25 mouse cellular contexts compared by ENCODE assay signal in the genomic region with DNA sequence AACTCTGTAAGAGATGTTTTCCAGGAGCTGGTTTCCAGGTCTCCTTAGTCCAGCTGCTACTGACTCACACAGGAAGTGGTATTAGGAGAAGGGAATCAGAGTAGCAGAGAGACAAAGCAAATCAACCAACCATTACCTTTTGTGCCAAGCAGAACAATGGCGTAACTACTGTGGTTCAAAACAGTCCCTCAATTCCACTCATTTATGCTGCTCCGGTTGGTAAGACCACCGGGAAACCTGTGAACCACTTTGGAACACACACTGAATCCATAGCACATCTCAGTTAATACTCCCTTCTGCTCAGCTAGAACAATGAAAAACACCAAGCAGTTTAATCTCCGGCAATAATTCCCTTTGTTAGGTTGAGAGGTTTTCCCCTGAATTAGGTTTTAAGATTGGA.
DNase-seq lines count a peak whose midpoint lies in the region; ATAC-seq and TF ChIP-seq lines count a peak whose summit lies in the region.
"Had no signal": no experiment of that assay in that cellular context is flagged by ENCODE, and none has a peak within 500 bp of the region (broad histone marks: within the 10 kb centered on the region; RNA-seq: fewer than 3 reads in every experiment).

No protein-coding gene starts in this region.

- H3K4me1 ChIP-seq in forebrain, embryonic 12.5 days = peaks cover 6% of the 10 kb centered on the region; the same call in 1 of the 2 replicates
- no peaks in the 10 kb centered on the region for H3K4me1 ChIP-seq in forebrain, embryonic 15.5 days
- no peaks in the 10 kb centered on the region for H3K4me1 ChIP-seq in embryonic facial prominence, embryonic 14.5 days (ENCODE audit: control insufficient read depth, insufficient read depth, low read length)
- H3K4me1 ChIP-seq: heart, embryonic 13.5 days; hindbrain, embryonic 15.5 days; kidney, embryonic 15.5 days; liver, embryonic 12.5 days; neural tube, embryonic 15.5 days had no signal

- H3K9me3 ChIP-seq in forebrain, embryonic 12.5 days = no peaks in the 10 kb centered on the region
- no peaks in the 10 kb centered on the region for H3K9me3 ChIP-seq in forebrain, embryonic 15.5 days
- H3K9me3 ChIP-seq in embryonic facial prominence, embryonic 14.5 days (ENCODE audit: control insufficient read depth, low read length) = no peaks in the 10 kb centered on the region
- H3K9me3 ChIP-seq: heart, embryonic 13.5 days; hindbrain, embryonic 10.5 days; hindbrain, embryonic 15.5 days; kidney, embryonic 15.5 days; liver, embryonic 12.5 days; midbrain, embryonic 12.5 days; neural tube, embryonic 15.5 days had no signal

- WGBS in forebrain, embryonic 12.5 days = 15% methylated on average over 4 of the region's 4 CpGs
- WGBS in forebrain, embryonic 15.5 days = 3% methylated on average over 4 of the region's 4 CpGs
- 67% methylated on average over 4 of the region's 4 CpGs for WGBS in embryonic facial prominence, embryonic 14.5 days

- peak; percentile 58; the same call in 1 of the 2 replicates for ATAC-seq in forebrain, embryonic 12.5 days (ENCODE audit: low FRiP score)
- no peak for ATAC-seq in forebrain, embryonic 15.5 days (replicated peaks)
- peak; percentile 50; the same call in 1 of the 2 replicates for ATAC-seq in embryonic facial prominence, embryonic 14.5 days (ENCODE audit: low read depth)
- ATAC-seq: liver, embryonic 12.5 days; liver, postnatal 0 days had no signal

- H3K36me3 ChIP-seq in forebrain, embryonic 12.5 days (replicated peaks) = no peaks in the 10 kb centered on the region
- no peaks in the 10 kb centered on the region for H3K36me3 ChIP-seq in forebrain, embryonic 15.5 days
- H3K36me3 ChIP-seq in embryonic facial prominence, embryonic 14.5 days (ENCODE audit: control insufficient read depth, insufficient read depth, low read length) = no peaks in the 10 kb centered on the region
- H3K36me3 ChIP-seq: heart, embryonic 13.5 days; hindbrain, embryonic 10.5 days; hindbrain, embryonic 15.5 days; kidney, embryonic 15.5 days; liver, embryonic 12.5 days; midbrain, embryonic 12.5 days; neural tube, embryonic 15.5 days had no signal

- no peak overlapping the region for H3K9ac ChIP-seq in forebrain, embryonic 12.5 days
- H3K9ac ChIP-seq in forebrain, embryonic 15.5 days (replicated peaks) = no peak overlapping the region
- H3K9ac ChIP-seq in embryonic facial prominence, embryonic 14.5 days (ENCODE audit: low read depth, low read length) = no peak overlapping the region
- H3K9ac ChIP-seq: heart, embryonic 13.5 days; hindbrain, embryonic 15.5 days; kidney, embryonic 15.5 days; liver, embryonic 12.5 days; liver, postnatal 0 days; midbrain, embryonic 12.5 days; neural tube, embryonic 15.5 days had no signal

- H3K27ac ChIP-seq in forebrain, embryonic 12.5 days = no peak overlapping the region
- H3K27ac ChIP-seq in forebrain, embryonic 15.5 days (replicated peaks) = no peak overlapping the region
- H3K27ac ChIP-seq in embryonic facial prominence, embryonic 14.5 days (replicated peaks; ENCODE audit: low read depth, low read length) = no peak overlapping the region
- H3K27ac ChIP-seq: heart, embryonic 13.5 days; hindbrain, embryonic 10.5 days; hindbrain, embryonic 15.5 days; kidney, embryonic 15.5 days; liver, embryonic 12.5 days; midbrain, embryonic 12.5 days; neural tube, embryonic 15.5 days had no signal

- no peak for TF ChIP-seq POLR2A in brain, embryonic 14.5 days (IDR thresholded peaks at IDR 0.05; ENCODE audit: borderline replicate concordance, extremely low read depth, insufficient read depth, insufficient read length, poor library complexity, severe bottlenecking)

- peak; percentile 55 for DNase-seq in brain, embryonic 14.5 days (ENCODE audit: low read depth)
- DNase-seq in embryonic facial prominence, embryonic 14.5 days (ENCODE audit: low spot score) = peak; percentile 10
- DNase-seq in left cerebral cortex, adult 8-10 months (ENCODE audit: low spot score in 2 of 2) = no peak
- no peak for DNase-seq in frontal cortex, postnatal 25 days (ENCODE audit: low spot score in 2 of 2)
- DNase-seq: adrenal gland, adult 8-10 months; cerebellum, adult 8-10 months; cerebellum, postnatal 25 days; gastrocnemius, postnatal 10 days; heart, postnatal 10 days; kidney, adult 18-20 months; kidney, postnatal 4 days; left cerebral cortex, postnatal 4 days; liver, postnatal 0 days; lung, postnatal 36 days; thymus, postnatal 4 days had no signal

- no peak overlapping the region for H3K4me3 ChIP-seq in forebrain, embryonic 12.5 days (replicated peaks)
- H3K4me3 ChIP-seq in forebrain, embryonic 15.5 days = no peak overlapping the region
- no peak overlapping the region for H3K4me3 ChIP-seq in embryonic facial prominence, embryonic 14.5 days (ENCODE audit: low read depth, low read length)
- H3K4me3 ChIP-seq: heart, embryonic 13.5 days; hindbrain, embryonic 10.5 days; hindbrain, embryonic 15.5 days; kidney, embryonic 15.5 days; liver, embryonic 12.5 days; midbrain, embryonic 12.5 days; neural tube, embryonic 15.5 days had no signal

- H3K27me3 ChIP-seq in forebrain, embryonic 12.5 days = no peaks in the 10 kb centered on the region
- no peaks in the 10 kb centered on the region for H3K27me3 ChIP-seq in forebrain, embryonic 15.5 days
- no peaks in the 10 kb centered on the region for H3K27me3 ChIP-seq in embryonic facial prominence, embryonic 14.5 days (replicated peaks; ENCODE audit: control insufficient read depth, insufficient read depth, low read length)
- H3K27me3 ChIP-seq: CH12.LX; heart, embryonic 13.5 days; hindbrain, embryonic 15.5 days; kidney, embryonic 15.5 days; liver, embryonic 12.5 days; midbrain, embryonic 12.5 days; neural tube, embryonic 15.5 days had no signal

- no peak for TF ChIP-seq CTCF in brain, embryonic 14.5 days (IDR thresholded peaks at IDR 0.05; ENCODE audit: borderline replicate concordance, extremely low read depth, insufficient read depth, insufficient read length)

- H3K4me2 ChIP-seq in forebrain, embryonic 12.5 days = no peak overlapping the region
- H3K4me2 ChIP-seq in forebrain, embryonic 15.5 days (replicated peaks) = no peak overlapping the region
- H3K4me2 ChIP-seq in embryonic facial prominence, embryonic 14.5 days (ENCODE audit: low read depth, low read length) = no peak overlapping the region
- H3K4me2 ChIP-seq: heart, embryonic 13.5 days; hindbrain, embryonic 15.5 days; kidney, embryonic 15.5 days; liver, embryonic 12.5 days; midbrain, embryonic 12.5 days; neural tube, embryonic 15.5 days had no signal

Comparison
In these comparisons a context has a peak if more than half of its experiments do, and no peak if none do; other contexts are left out.
1. DNase-seq: peak in brain, embryonic 14.5 days (single experiment) and embryonic facial prominence, embryonic 14.5 days (single experiment); none in left cerebral cortex, adult 8-10 months (0 of 2) and frontal cortex, postnatal 25 days (0 of 2).